Mouse (Mus musculus): Measurements from ENCODE around the gene Usp20. TPM values are rescaled to one million over a fixed set of nuclear protein-coding genes. Genes with fewer than 3 reads are reported as not detected.

The Usp20 gene
- polyA plus RNA-seq, 1 experiment: 9.8 TPM

DNA sequence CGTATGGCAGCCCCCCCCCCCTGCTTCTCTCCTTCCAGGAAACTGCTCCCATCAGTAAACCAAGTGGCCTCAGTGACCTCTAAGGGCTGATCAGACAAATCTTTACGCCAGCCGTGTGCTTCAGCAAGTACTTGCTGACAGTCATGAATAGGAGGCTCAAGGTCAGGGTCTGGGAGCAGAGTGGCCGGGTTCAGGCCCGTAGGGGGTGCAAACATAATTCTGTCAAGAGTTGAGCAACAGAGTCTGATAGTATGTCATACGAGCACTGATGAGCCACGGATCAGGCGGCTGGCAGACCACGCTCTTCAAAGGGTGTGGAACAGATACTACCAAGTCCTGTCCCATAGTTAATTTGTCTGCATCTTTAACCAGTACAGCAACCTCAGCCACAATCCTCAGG, 8.1 kb downstream of the Usp20 start:
- no peak for TF ChIP-seq POLR2A (IDR thresholded peaks at IDR 0.05; ENCODE audit: low read depth, low read length)
- TF ChIP-seq CTCF (IDR thresholded peaks at IDR 0.05; ENCODE audit: extremely low read depth, insufficient read depth, insufficient read length, insufficient replicate concordance): no peak
- H3K36me3 ChIP-seq (ENCODE audit: control insufficient read depth, insufficient read depth, low read length): no peaks in the 10 kb centered on the region
- H3K27ac ChIP-seq (ENCODE audit: insufficient read depth, low read length): no peak overlapping the region
- no peaks in the 10 kb centered on the region for H3K27me3 ChIP-seq (ENCODE audit: control insufficient read depth, insufficient read depth, low read length)
- H3K4me3 ChIP-seq (ENCODE audit: extremely low read depth, insufficient read depth, insufficient read length): no peak overlapping the region
- 88% methylated on average over 9 of the region's 9 CpGs for WGBS
- DNase-seq (ENCODE audit: low read depth in 1 of 2, low spot score in 2 of 2): no peak
- H3K4me1 ChIP-seq (ENCODE audit: control insufficient read depth, insufficient read depth, insufficient read length): no peaks in the 10 kb centered on the region

DNA sequence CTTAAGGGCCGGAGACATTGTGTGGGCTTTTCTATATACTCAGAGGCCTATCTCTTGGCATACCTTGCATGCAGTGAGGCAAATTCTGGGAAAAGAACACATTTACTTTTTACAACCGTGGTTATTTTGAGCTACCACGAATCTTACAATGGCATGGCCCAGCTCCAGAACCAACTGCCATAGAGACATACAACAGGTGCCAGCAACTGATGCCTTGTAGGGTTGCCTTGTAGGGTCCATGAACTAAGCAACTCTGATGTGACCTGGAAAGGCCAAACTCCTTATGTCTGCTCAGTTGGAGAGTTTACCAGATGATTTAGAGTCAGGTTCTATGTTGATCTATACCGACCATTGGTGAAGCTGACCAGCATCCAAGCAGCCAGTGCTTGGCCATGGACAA, 12.8 kb downstream of the Usp20 start:
- Histone ChIP-seq H3K27ac (ENCODE audit: insufficient read depth, low read length) (no peak overlapping the region), H3K27me3 (ENCODE audit: control insufficient read depth, insufficient read depth, low read length) (no peaks in the 10 kb centered on the region), H3K4me1 (ENCODE audit: control insufficient read depth, insufficient read depth, insufficient read length) (no peaks in the 10 kb centered on the region), H3K4me3 (ENCODE audit: extremely low read depth, insufficient read depth, insufficient read length) (no peak overlapping the region), H3K36me3 (ENCODE audit: control insufficient read depth, insufficient read depth, low read length) (0 out of 2 replicates have a peak, but pooled peaks cover under 1% of the 10 kb centered on the region)
- no peak for TF ChIP-seq CTCF (IDR thresholded peaks at IDR 0.05; ENCODE audit: extremely low read depth, insufficient read depth, insufficient read length, insufficient replicate concordance)
- TF ChIP-seq POLR2A (IDR thresholded peaks at IDR 0.05; ENCODE audit: low read depth, low read length): no peak
- DNase-seq (ENCODE audit: low read depth in 1 of 2, low spot score in 2 of 2): no peak
- 92% methylated on average over 4 of the region's 4 CpGs for WGBS

GRCm38 (mm10) chr2:30995432-30995996, 13.4 kb downstream of the Usp20 start:
- Histone ChIP-seq H3K27me3 (ENCODE audit: control insufficient read depth, insufficient read depth, low read length) (no peaks in the 10 kb centered on the region), H3K36me3 (ENCODE audit: control insufficient read depth, insufficient read depth, low read length) (0 out of 2 replicates have a peak, but pooled peaks cover 1% of the 10 kb centered on the region), H3K4me3 (ENCODE audit: extremely low read depth, insufficient read depth, insufficient read length) (no peak overlapping the region), H3K27ac (ENCODE audit: insufficient read depth, low read length) (no peak overlapping the region), H3K4me1 (ENCODE audit: control insufficient read depth, insufficient read depth, insufficient read length) (no peaks in the 10 kb centered on the region)
- no peak for TF ChIP-seq POLR2A (IDR thresholded peaks at IDR 0.05; ENCODE audit: low read depth, low read length)
- no peak for TF ChIP-seq CTCF (IDR thresholded peaks at IDR 0.05; ENCODE audit: extremely low read depth, insufficient read depth, insufficient read length, insufficient replicate concordance)
- WGBS: 79% methylated on average over 11 of the region's 11 CpGs
- no peak for DNase-seq (ENCODE audit: low read depth in 1 of 2, low spot score in 2 of 2)

DNA sequence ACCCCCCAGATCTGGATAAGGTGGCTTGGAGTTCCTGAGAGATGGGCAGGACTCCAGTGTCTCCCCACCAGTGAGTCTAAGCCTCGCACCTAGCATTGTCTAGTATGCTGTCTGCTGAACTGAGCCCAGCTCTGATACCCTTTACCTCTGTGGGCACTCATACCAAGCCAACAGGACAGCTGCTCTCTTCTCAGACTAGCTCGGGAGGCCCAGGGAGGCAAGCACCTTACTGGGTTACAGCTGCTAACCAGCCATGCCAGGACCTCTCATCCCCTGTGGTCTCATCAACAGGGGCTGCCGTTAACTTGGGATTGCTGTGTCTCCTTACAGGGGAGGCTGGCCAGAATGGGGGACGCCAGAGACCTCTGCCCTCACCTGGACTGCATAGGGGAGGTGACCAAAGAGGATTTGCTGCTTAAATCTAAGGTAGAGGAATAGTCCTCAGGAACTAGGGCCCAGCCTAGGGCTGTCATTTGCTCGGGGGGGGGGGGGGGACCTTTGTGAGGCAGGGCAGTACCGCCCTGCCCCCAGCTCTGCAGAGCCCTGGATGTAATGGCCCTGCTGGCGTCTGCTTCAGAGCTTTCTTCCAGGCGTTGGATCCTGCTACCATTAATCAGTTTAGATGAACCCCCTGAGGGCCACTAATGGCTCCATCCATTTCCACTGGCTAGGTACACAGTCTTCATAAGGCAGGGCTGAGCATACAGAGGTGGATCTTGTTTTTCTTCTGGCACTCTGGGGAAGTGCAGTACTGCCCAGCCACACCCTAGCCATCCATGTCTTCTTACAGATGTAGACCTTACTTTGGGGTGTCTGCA, 16.6 kb downstream of the Usp20 start:
- no peak for TF ChIP-seq CTCF (IDR thresholded peaks at IDR 0.05; ENCODE audit: extremely low read depth, insufficient read depth, insufficient read length, insufficient replicate concordance)
- TF ChIP-seq POLR2A (IDR thresholded peaks at IDR 0.05; ENCODE audit: low read depth, low read length): no peak
- H3K4me1 ChIP-seq (ENCODE audit: control insufficient read depth, insufficient read depth, insufficient read length): no peaks in the 10 kb centered on the region
- no peak overlapping the region for H3K4me3 ChIP-seq (ENCODE audit: extremely low read depth, insufficient read depth, insufficient read length)
- 90% methylated on average over 8 of the region's 8 CpGs for WGBS
- H3K27me3 ChIP-seq (ENCODE audit: control insufficient read depth, insufficient read depth, low read length): no peaks in the 10 kb centered on the region
- no peak for DNase-seq (ENCODE audit: low read depth in 1 of 2, low spot score in 2 of 2)
- H3K36me3 ChIP-seq (ENCODE audit: control insufficient read depth, insufficient read depth, low read length): 0 out of 2 replicates have a peak, but pooled peaks cover 1% of the 10 kb centered on the region
- H3K27ac ChIP-seq (ENCODE audit: insufficient read depth, low read length): no peak overlapping the region

DNA sequence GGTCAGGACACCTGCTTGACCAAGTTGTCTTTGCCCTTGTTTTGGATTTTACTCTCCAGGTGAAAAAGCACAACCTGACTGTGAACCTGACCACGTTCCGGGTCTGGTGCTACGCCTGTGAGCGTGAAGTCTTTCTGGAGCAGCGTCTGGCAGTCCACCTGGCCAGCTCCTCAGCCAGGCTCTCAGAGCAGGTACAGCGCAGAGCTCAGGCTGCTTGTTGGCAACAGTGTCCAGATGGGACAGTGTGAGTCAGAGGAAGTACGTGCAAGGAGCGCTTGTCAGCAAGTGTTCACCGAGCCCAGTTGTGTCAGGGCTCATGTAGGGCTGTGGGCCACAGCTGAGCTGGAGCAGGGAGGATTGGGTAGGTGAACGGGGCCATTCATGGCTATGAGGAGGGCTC, 20.8 kb downstream of the Usp20 start:
- Histone ChIP-seq H3K27me3 (ENCODE audit: control insufficient read depth, insufficient read depth, low read length) (no peaks in the 10 kb centered on the region), H3K36me3 (ENCODE audit: control insufficient read depth, insufficient read depth, low read length) (peaks cover 4% of the 10 kb centered on the region; the same call in 1 of the 2 replicates), H3K4me3 (ENCODE audit: extremely low read depth, insufficient read depth, insufficient read length) (no peak overlapping the region), H3K27ac (ENCODE audit: insufficient read depth, low read length) (no peak overlapping the region), H3K4me1 (ENCODE audit: control insufficient read depth, insufficient read depth, insufficient read length) (no peaks in the 10 kb centered on the region)
- DNase-seq (ENCODE audit: low read depth in 1 of 2, low spot score in 2 of 2): no peak
- 95% methylated on average over 10 of the region's 10 CpGs for WGBS
- TF ChIP-seq POLR2A (IDR thresholded peaks at IDR 0.05; ENCODE audit: low read depth, low read length): no peak
- TF ChIP-seq CTCF (IDR thresholded peaks at IDR 0.05; ENCODE audit: extremely low read depth, insufficient read depth, insufficient read length, insufficient replicate concordance): no peak

DNA sequence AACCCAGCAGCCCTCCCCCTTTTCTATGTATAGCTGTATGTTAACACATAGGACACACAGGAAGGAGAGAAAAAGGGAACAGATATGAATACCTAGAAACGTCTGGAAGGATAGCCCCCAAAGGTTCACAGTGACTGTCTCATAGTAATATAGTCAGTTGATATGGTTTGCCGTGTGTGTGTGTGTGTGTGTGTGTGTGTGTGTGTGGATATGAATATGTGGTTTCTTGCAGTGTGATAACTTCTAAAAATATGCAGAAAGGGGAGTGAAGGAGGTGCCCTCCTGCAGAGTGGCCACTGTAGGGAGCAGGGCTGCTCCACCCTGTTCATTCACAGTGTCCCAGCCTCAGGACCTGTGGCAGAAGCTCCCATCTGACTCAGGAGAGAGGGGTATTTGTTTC, 23.4 kb downstream of the Usp20 start:
- peaks cover 2% of the 10 kb centered on the region; the same call in 1 of the 2 replicates for H3K36me3 ChIP-seq (ENCODE audit: control insufficient read depth, insufficient read depth, low read length)
- no peak overlapping the region for H3K4me3 ChIP-seq (ENCODE audit: extremely low read depth, insufficient read depth, insufficient read length)
- no peak overlapping the region for H3K27ac ChIP-seq (ENCODE audit: insufficient read depth, low read length)
- DNase-seq (ENCODE audit: low read depth in 1 of 2, low spot score in 2 of 2): no peak
- H3K27me3 ChIP-seq (ENCODE audit: control insufficient read depth, insufficient read depth, low read length): no peaks in the 10 kb centered on the region
- 52% methylated on average over 2 of the region's 2 CpGs for WGBS
- TF ChIP-seq CTCF (IDR thresholded peaks at IDR 0.05; ENCODE audit: extremely low read depth, insufficient read depth, insufficient read length, insufficient replicate concordance): no peak
- no peak for TF ChIP-seq POLR2A (IDR thresholded peaks at IDR 0.05; ENCODE audit: low read depth, low read length)
- no peaks in the 10 kb centered on the region for H3K4me1 ChIP-seq (ENCODE audit: control insufficient read depth, insufficient read depth, insufficient read length)

DNA sequence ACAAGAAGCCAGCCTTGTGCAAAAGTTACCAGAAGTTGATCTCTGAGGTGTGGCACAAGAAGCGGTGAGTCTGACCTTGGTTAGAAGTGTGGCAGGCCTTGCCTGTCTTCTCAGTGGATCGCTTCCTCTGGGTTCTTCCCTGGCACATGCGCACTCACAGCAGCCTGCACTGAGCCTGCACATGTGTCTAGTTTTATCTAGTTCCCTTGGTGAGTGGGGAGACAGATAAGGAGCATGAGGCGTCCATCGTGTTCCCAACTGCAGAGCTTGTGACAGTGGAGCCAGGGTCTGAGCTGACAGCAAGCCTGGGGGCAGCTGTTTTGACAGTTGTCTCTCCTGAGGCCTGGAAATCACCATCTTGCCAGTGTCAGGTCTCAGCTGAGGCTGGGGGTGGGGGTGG, 24.4 kb downstream of the Usp20 start:
- Histone ChIP-seq H3K4me1 (ENCODE audit: control insufficient read depth, insufficient read depth, insufficient read length) (no peaks in the 10 kb centered on the region), H3K4me3 (ENCODE audit: extremely low read depth, insufficient read depth, insufficient read length) (no peak overlapping the region), H3K27ac (ENCODE audit: insufficient read depth, low read length) (no peak overlapping the region), H3K36me3 (ENCODE audit: control insufficient read depth, insufficient read depth, low read length) (peaks cover 4% of the 10 kb centered on the region; the same call in 1 of the 2 replicates), H3K27me3 (ENCODE audit: control insufficient read depth, insufficient read depth, low read length) (no peaks in the 10 kb centered on the region)
- 73% methylated on average over 5 of the region's 5 CpGs for WGBS
- TF ChIP-seq POLR2A (IDR thresholded peaks at IDR 0.05; ENCODE audit: low read depth, low read length): no peak
- TF ChIP-seq CTCF (IDR thresholded peaks at IDR 0.05; ENCODE audit: extremely low read depth, insufficient read depth, insufficient read length, insufficient replicate concordance): no peak
- DNase-seq (ENCODE audit: low read depth in 1 of 2, low spot score in 2 of 2): no peak

All from spleen, adult 2 months (tissue).